Mouse (Mus musculus): ENCODE measurements at regions not wholly inside any gene's neighbourhood (a gene's known extent, or its start where the extent isn't known, plus 50 kb on each side); places are given as distances from the start of the nearest gene placed in this dataset.

DNA sequence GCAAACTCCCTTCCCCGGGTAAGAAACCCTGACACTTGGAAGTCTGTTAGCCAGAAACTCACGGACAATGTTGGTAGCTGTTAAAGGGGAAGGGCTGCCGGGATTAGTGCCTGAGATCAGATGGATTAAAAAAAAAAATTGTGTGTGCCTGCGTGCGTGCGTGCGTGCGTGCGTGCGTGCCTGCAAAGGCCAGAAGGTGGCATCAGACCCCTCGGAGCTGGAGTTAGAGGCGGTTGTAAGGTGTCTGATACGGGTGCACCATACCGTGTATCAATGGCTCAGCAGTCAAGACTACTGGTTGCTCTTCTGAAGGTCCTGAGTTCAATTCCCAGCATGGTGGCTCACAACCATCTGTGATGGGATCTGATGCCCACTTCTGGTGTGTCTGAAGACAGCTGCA is 59.0 kb upstream of the Ccdc167 start:
- DNase-seq (ENCODE audit: low spot score in 2 of 2) = no peak

DNA sequence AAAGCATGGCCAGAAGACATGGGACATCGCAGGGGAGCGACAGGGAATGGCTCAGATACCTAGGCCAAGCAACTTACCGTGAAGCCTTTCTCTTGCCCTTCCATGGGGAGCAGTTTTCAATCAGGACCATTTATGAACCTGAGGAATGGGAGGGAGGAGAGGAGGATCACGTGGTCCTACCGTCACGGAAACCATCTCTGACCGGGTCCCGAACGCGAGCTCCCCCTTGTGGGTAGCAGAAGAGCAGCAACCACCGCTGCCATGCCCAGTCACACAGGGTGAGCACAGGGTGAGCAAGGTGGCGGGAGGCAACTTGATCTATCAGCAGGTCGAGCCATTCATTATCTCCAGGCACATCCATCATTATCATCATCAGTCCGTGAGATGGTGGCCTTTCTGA is 56.5 kb upstream of the Ccdc167 start:
- peak; percentile 69 to 71 for DNase-seq (ENCODE audit: low spot score in 2 of 2)

DNA sequence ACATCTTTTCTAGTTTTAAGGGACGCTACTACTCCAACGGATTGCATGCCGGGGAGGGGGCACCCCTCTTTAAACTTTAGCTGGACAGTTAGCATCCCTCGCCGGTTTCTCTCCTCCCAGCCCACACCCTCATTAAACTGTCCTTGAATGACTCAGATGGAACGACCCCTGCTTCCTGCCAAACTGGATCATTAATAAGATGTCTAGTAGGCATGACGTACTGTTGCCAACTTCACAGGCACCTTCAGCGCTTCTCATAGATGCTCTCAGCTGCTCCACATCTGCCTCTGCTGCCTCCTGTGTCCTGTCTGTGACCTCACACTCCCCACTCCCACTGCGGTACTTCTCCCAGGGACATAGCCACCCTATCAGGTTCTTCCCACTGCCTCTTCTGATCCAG is 54.1 kb upstream of the Ccdc167 start:
- no peak for DNase-seq (ENCODE audit: low spot score in 2 of 2)

DNA sequence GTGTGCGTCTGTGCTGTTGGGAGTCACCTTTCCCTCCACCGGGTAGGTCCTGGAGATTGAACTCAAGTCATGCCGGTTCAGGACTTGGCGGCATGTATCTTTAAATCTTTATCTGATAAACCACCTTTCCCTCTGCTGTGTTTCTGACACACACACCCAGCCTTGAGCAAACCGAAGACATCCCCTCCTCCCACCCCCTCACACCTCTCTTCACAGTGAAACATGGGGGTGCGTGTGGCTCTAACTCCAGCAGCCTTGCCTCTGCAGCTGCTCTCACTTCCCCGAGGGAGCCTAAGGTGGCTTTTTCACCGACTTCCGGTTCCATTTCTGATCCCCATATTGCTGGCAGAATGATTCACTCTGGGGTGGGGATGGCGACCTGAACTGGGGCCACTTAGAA is 52.8 kb upstream of the Ccdc167 start:
- DNase-seq (ENCODE audit: low spot score in 2 of 2) = no peak

DNA sequence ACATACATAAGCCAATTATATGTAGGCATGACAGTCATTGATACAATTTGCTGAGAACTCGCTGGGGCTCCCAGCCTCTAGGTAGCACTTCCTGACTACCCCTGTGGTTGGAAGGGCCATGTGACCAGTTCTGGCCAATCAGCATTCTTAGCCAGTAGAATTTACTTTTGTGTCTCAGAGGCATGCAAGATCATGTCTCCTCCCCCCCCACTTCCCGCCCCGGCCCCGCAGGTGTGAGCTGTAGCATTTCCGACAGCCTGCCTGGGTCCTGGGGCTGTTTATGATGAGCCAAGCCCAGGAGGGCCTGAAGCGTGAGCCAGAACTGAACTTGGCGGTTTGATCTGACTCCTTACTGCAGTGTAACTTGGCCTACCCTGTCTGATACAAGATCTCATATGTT is 52.3 kb upstream of the Ccdc167 start:
- DNase-seq (ENCODE audit: low spot score in 2 of 2) = no peak

DNA sequence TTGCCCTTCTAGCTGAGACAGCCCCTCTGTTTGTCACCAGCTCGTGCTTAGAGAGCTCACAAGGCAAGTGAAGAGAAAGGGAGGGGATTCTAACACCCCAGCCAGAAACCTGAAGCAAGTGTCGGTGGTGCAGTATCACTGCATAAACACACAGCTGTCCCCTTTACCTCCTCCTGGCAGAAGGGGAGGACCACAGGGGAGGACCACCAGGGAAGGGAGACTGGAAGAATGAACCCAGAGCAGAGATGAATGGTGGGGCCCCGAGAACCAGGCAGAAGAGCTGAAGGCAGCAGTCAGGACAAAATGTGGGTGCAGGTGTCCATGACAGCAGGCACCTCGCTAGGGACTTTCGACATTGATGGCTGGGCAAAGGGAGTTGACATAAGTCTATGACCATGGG is 51.8 kb upstream of the Ccdc167 start:
- no peak for DNase-seq (ENCODE audit: low spot score in 2 of 2)
